Mouse (Mus musculus): ENCODE results near the gene Rnase12.

- TF ChIP-seq POLR2A (IDR thresholded peaks at IDR 0.05; ENCODE audit: extremely low read depth, insufficient read depth, low read length) (no peak), CTCF (IDR thresholded peaks at IDR 0.05; ENCODE audit: low read depth, low read length) (no peak)
These were observed 40.2 kb downstream of the Rnase12 start for GRCm38 (mm10) chr14:51017256-51017655.
